Mouse (Mus musculus) left cerebral cortex, postnatal 36 days (tissue): ENCODE measurements around the gene Ust. TPM values are rescaled to one million over a fixed set of nuclear protein-coding genes. Genes with fewer than 3 reads are reported as not detected.

ENCODE experiments used
- DNase-seq, 2 experiments: peaks; one replicate each; pipeline ENCODE4 v3.0.0; 2021 to 2022; ENCODE audit warnings: low spot score in 2 of 2, mixed read lengths in 1 of 2
- intact Hi-C: fragments of 180-260 bp; cut with DNase I; formaldehyde crosslinking; loops from one replicate; pipeline ENCODE4 v1.15.1; 2025
- total RNA-seq, 2 experiments: library from RNA; stranded (reverse); gene quantifications; 2 replicates each; pipeline ENCODE4 v1.2.3; 2021

Gene Ust
- total RNA-seq, 2 experiments from 2014 or later = 21.0 to 24.6 TPM

GRCm38 (mm10) chr10:8240703-8241102, 277.9 kb downstream of the Ust start:
- no peak for DNase-seq
- intact Hi-C loops = loop anchor here (1.0 to 5.0 kb wide), 2 partner anchors 277 to 357 kb away; partner anchors contain the start of gene Ust

GRCm38 (mm10) chr10:8240242-8240641, 278.4 kb downstream of the Ust start:
- intact Hi-C loops = loop anchor here (1.0 to 5.0 kb wide), 2 partner anchors 277 to 357 kb away; partner anchors contain the start of gene Ust
- peak; percentile 62 to 71 for DNase-seq

DNA sequence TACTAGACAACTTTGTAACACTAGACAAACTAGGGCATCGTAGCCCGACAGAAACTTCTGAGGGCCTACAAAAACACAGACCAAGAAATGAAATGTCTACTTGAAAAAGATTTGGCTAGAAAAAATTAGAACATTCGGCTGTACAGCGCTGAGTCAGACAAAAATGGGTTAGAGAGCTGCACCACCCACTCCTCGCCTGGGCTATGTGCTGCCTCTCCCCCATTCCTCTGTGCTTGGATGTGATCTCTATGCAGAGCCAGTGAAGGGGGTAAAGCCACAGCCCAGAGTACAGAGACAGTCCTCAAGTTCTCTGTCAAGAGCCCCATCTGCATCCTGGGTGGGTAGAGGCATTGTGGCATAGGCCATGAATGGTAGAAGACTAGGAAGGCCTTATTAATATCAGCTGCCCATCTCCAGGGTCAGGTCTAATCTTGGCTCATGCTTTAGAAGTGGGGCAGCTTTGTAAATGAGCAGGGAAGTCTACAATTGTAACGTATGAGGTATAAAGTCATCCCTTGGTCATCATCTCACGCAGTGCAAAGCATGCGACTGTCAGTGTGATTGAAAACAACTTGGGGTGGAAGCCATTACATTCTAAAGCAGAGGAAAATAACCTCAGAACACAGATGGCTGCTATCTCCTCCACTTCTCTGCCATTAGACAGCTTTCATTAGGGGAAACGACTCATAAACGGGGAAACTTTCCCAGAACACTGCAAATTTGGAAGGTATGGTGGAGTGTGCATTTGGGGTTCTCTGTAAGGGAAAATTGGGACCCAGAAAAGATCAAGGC, 281.6 kb downstream of the Ust start:
- intact Hi-C loops = loop anchor here (5.0 kb wide), 2 partner anchors 40 to 420 kb away; no protein-coding TSS in a partner anchor
- peak; percentile 57 to 60 for DNase-seq

DNA sequence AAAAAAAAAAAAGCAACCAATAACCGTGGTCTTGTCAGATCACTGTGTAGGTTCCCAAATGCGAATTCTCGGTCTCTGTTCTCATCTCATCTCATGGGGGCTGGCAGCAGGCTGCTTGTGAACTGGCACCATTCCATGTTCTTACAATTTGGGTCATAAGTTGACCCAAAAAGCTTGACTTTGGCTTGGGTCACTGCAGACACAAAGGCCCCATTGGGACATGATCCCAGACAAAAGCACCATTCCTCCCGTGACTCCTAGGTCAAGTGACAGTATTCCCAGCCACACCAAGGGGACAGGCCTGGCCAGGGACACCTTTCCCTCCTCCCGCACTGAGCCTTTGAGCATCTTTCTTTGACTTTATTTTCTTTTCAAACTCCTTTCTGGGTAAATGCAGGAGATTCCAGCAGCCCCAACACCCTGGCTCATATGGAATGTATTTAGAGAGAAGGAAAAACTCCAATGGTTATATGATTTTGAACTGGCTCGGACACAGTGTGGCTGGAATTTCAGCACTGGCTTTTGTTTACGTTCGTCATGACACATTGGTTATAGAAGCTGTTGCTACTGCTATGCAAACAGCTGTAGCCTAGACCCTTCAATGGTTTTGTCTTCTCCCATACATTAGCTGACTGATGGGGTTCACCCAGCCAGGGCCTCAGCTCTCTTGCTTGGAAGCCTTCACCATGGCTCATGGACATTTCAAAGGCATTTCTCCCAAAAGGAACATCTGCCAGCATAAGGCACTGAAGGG, 285.3 kb downstream of the Ust start:
- no peak for DNase-seq
- intact Hi-C loops = no loop called here

- no peak for DNase-seq
- intact Hi-C loops = no loop called here
These were observed 286.1 kb downstream of the Ust start for GRCm38 (mm10) chr10:8232535-8232934.

GRCm38 (mm10) chr10:8228375-8228743, 290.3 kb downstream of the Ust start:
- intact Hi-C loops = no loop called here
- DNase-seq = no peak

GRCm38 (mm10) chr10:8227705-8228374, 290.8 kb downstream of the Ust start:
- intact Hi-C loops = no loop called here
- peak; percentile 21 to 25 for DNase-seq

- DNase-seq = no peak
- intact Hi-C loops = no loop called here
These were observed 292.0 kb downstream of the Ust start for GRCm38 (mm10) chr10:8226650-8227049.

DNA sequence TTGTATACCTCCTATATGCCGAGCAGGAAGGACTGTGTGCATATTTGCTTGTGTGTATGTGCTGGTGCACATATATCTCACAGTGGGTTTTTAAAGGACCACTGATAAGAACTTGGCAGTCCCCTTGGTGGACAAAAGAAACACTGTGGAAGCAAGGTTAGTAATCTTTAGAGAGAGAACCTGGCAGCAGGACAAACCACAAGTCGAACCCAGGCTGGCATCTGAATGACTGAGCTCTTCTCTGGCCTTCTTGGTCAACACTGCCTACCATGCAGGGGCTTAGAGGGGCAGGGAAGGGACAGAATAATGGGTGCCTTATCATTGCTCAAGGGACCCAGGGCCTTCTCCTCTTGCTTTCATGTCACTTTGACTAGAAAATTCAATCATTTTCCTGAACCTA, 294.0 kb downstream of the Ust start:
- intact Hi-C loops = no loop called here
- DNase-seq = no peak

DNA sequence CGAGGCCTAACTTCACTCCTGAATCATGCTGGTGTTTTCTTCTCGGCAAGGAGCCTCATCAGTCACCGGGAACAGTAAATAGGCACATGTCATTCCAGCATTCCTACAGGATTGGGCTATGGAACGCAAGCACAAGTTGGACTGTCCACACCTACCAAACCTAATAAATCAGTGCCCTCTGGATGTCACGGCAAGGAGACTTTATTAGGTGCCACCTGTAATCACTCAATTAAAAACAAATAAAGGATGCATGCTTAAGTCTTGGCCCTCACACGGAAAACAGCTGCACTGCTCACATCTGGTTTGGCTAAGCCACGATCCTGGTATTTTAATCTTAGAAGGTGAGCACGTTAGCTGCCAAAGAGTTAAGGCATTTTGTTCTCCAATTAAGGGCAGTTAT, 294.6 kb downstream of the Ust start:
- no peak for DNase-seq
- intact Hi-C loops = no loop called here

GRCm38 (mm10) chr10:8216946-8217345, 301.7 kb downstream of the Ust start:
- intact Hi-C loops = no loop called here
- no peak for DNase-seq

DNA sequence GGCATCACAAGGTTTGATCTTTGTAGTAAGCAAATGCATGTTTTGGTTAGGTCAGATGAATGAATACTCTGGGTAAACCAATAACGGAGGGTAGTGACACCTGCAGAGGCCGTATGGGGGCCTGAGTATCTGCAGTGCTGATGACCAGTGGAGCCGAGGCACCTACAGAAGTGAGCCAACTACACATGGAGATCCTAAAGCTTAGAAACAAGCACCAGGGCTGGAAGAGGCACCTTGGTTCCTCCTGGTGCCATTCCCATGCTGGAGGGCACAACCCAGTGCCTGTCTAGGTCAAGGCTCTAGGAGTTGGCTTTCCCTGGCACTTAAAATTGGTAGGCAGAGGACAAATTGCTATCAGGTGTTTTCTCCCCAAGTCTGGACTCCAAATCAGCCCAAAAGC, 303.4 kb downstream of the Ust start:
- intact Hi-C loops = no loop called here
- no peak for DNase-seq

- no peak for DNase-seq
- intact Hi-C loops = no loop called here
These were observed 304.7 kb downstream of the Ust start for GRCm38 (mm10) chr10:8213906-8214421.

- no peak for DNase-seq
- intact Hi-C loops = no loop called here
These were observed 305.2 kb downstream of the Ust start for GRCm38 (mm10) chr10:8213266-8213905.

DNA sequence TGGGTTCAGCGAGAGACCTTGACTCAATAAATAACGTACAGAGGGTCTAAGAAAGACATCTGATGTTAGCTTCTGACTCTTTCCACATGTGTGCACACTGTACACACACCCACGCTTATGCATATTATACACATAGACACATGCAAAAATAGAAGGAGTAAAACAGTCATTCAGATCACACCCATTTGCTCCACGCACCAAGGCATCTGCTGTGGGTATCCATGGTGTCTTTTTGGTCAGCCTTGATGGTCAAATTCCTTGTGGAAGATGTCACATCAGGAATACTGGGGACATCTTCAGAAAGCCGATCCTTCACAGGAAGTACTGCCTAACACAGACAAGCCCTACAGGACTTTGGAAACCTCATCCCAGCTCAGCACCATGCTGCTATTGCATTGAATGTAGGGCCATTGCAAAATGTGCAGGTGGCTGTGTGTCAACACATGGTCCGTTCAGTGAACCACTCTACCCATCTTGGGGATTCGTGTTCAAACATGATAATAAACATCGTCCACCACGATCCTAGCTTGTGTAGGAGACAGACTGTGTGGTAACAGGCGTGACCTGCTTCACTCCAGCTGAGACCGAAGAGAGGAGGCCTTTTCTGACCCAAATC, 305.9 kb downstream of the Ust start:
- no peak for DNase-seq
- intact Hi-C loops = no loop called here

GRCm38 (mm10) chr10:8211694-8212093, 306.9 kb downstream of the Ust start:
- no peak for DNase-seq
- intact Hi-C loops = no loop called here

DNA sequence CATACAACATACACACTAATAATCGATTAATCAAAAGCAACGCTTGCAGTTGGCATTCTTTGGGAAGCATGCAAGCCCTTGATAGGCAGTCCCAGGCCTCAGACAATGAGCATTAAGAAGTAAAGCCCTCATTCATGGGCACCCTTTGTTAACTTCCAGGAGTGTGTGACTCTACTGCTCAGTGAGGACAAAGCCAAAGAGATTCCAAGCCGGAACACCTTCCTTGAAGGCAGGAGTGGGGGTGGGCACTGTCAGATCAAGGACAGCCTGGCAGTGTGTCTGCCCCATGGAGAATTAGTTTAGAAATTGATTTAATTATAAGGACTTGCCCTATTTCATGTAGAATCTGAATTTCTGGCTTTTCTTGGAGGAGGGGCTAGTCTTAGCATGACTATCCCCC, 308.3 kb downstream of the Ust start:
- no peak for DNase-seq
- intact Hi-C loops = no loop called here

GRCm38 (mm10) chr10:8207358-8207757, 311.3 kb downstream of the Ust start:
- intact Hi-C loops = loop anchor here (10.0 kb wide), 1 partner anchor 393 kb away; no protein-coding TSS in a partner anchor
- no peak for DNase-seq

DNA sequence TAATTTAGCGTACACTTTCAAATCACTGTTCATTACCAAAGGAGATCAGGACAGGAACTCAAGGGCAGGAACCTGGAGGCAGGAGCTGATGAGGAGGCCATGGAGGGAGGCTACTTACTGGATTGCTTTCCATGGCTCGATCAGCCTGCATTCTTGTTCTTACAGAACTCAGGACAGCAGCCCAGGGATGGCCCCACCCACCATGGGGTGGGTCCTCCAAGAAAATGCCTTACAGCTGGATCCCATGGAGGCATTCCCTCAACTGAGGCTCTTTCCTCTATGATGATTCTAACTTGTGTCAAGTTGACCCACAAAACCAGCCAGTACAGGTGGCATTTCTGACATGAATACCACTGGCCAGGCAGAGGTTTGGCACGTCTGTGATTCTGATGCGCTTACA, 314.9 kb downstream of the Ust start:
- intact Hi-C loops = loop anchor here (10.0 kb wide), 1 partner anchor 389 kb away; no protein-coding TSS in a partner anchor

More for the DNA sequence above, 314.9 kb downstream of the Ust start:
- no peak for DNase-seq
